Mouse (Mus musculus) liver (tissue): ENCODE results near the gene Slc29a3.
"Not testable (repeated sequence)": the region's sequence is repeated elsewhere in the genome, so short reads cannot be mapped to it uniquely, and the experiment has no call there.

Experiments
- DNase-seq: peaks from one replicate; pipeline ENCODE4 v3.0.0-alpha.2; 2020; ENCODE audit warnings: mixed read lengths

Slc29a3 gene

GRCm38 (mm10) chr10:60723345-60723744 is 29.2 kb downstream of the Slc29a3 start:
- DNase-seq = no peak

- DNase-seq = no peak
Measured at GRCm38 (mm10) chr10:60721640-60722039, 31.0 kb downstream of the Slc29a3 start.

GRCm38 (mm10) chr10:60720461-60720860 is 32.1 kb downstream of the Slc29a3 start:
- DNase-seq = no peak

- no peak for DNase-seq
Measured at GRCm38 (mm10) chr10:60718491-60718890, 34.1 kb downstream of the Slc29a3 start.

GRCm38 (mm10) chr10:60716449-60716848 is 36.1 kb downstream of the Slc29a3 start:
- DNase-seq = no peak

GRCm38 (mm10) chr10:60712299-60712698 is 40.3 kb downstream of the Slc29a3 start:
- not testable (repeated sequence) for DNase-seq

GRCm38 (mm10) chr10:60708837-60709236 is 43.8 kb downstream of the Slc29a3 start:
- no peak for DNase-seq

GRCm38 (mm10) chr10:60706268-60706667 is 46.3 kb downstream of the Slc29a3 start:
- no peak for DNase-seq

- DNase-seq = no peak
Measured at GRCm38 (mm10) chr10:60705134-60705533, 47.5 kb downstream of the Slc29a3 start.

GRCm38 (mm10) chr10:60697775-60698174 is 54.8 kb downstream of the Slc29a3 start:
- DNase-seq = no peak

- DNase-seq = peak; percentile 54
Measured at GRCm38 (mm10) chr10:60696975-60697374, 55.6 kb downstream of the Slc29a3 start.

- DNase-seq = no peak
Measured at GRCm38 (mm10) chr10:60696390-60696789, 56.2 kb downstream of the Slc29a3 start, which contains the start of gene Cdh23. Gene Cdh23 (minus strand): TSS chr10:60696490.

GRCm38 (mm10) chr10:60691671-60692390 is 60.8 kb downstream of the Slc29a3 start:
- no peak for DNase-seq

- peak; percentile 39 for DNase-seq
Measured at GRCm38 (mm10) chr10:60690960-60691359, 61.6 kb downstream of the Slc29a3 start.

- no peak for DNase-seq
Measured at GRCm38 (mm10) chr10:60689396-60689795, 63.2 kb downstream of the Slc29a3 start.

- DNase-seq = peak; percentile 49
Measured at GRCm38 (mm10) chr10:60687011-60687776, 65.4 kb downstream of the Slc29a3 start.

GRCm38 (mm10) chr10:60686641-60686975 is 66.0 kb downstream of the Slc29a3 start:
- DNase-seq = no peak

GRCm38 (mm10) chr10:60685764-60686640 is 66.6 kb downstream of the Slc29a3 start:
- no peak for DNase-seq

GRCm38 (mm10) chr10:60678926-60679325 is 73.7 kb downstream of the Slc29a3 start:
- no peak for DNase-seq

GRCm38 (mm10) chr10:60677319-60677718 is 75.3 kb downstream of the Slc29a3 start:
- no peak for DNase-seq

- no peak for DNase-seq
Measured at GRCm38 (mm10) chr10:60670166-60670565, 82.4 kb downstream of the Slc29a3 start.

- no peak for DNase-seq
Measured at GRCm38 (mm10) chr10:60668591-60668990, 84.0 kb downstream of the Slc29a3 start.
